Mouse (Mus musculus): ENCODE results near the gene Nhsl1. TPM values are rescaled to one million over a fixed set of nuclear protein-coding genes. Genes with fewer than 3 reads are reported as not detected.
A peak's percentile ranks its signal among the peaks of the same experiment; 100 is the strongest.

Gene Nhsl1
- total RNA-seq (2021) = 10 to 100 TPM; 14.5 to 21.3 TPM

- peak; percentile 73 to 75 for DNase-seq
- intact Hi-C loops (cut with DNase I) = loop anchor here (2.0 to 5.0 kb wide), 4 partner anchors 70 to 262 kb away; partner anchors contain the start of genes Ccdc28a and Reps1
Measured at GRCm38 (mm10) chr10:18318916-18319481, at the start of gene Nhsl1. Gene Nhsl1 (plus strand): TSS chr10:18318985.

- DNase-seq = no peak
- intact Hi-C loops (cut with DNase I) = no loop called here
Measured at GRCm38 (mm10) chr10:18276090-18276734, 42.6 kb upstream of the Nhsl1 start.

GRCm38 (mm10) chr10:18283991-18284390 is 34.8 kb upstream of the Nhsl1 start:
- DNase-seq = no peak
- intact Hi-C loops (cut with DNase I) = no loop called here

- peak in 1 of 2 experiments; percentile 2 for DNase-seq
- intact Hi-C loops (cut with DNase I) = no loop called here
Measured at GRCm38 (mm10) chr10:18289512-18289911, 29.3 kb upstream of the Nhsl1 start.

GRCm38 (mm10) chr10:18305106-18305505 is 13.7 kb upstream of the Nhsl1 start:
- intact Hi-C loops (cut with DNase I) = no loop called here
- DNase-seq = no peak

GRCm38 (mm10) chr10:18315071-18315470 is 3.7 kb upstream of the Nhsl1 start:
- intact Hi-C loops (cut with DNase I) = loop anchor here (5.0 kb wide), 2 partner anchors 212 to 258 kb away; partner anchors contain the start of gene Reps1

GRCm38 (mm10) chr10:18317521-18317920 is 1.3 kb upstream of the Nhsl1 start:
- intact Hi-C loops (cut with DNase I) = loop anchor here (5.0 kb wide), 2 partner anchors 210 to 260 kb away; partner anchors contain the start of gene Reps1
- no peak for DNase-seq

More at GRCm38 (mm10) chr10:18315071-18315470, 3.7 kb upstream of the Nhsl1 start:
- no peak for DNase-seq

GRCm38 (mm10) chr10:18317961-18318915 is 547 bp upstream of the Nhsl1 start:
- DNase-seq = peak; percentile 66 to 76
- intact Hi-C loops (cut with DNase I) = loop anchor here (2.0 to 5.0 kb wide), 4 partner anchors 71 to 261 kb away; partner anchors contain the start of genes Ccdc28a and Reps1

- intact Hi-C loops (cut with DNase I) = loop anchor here (2.0 to 5.0 kb wide), 4 partner anchors 69 to 262 kb away; partner anchors contain the start of genes Ccdc28a and Reps1
- DNase-seq = no peak
Measured at GRCm38 (mm10) chr10:18319691-18320090, 906 bp downstream of the Nhsl1 start.

- DNase-seq = no peak
- intact Hi-C loops (cut with DNase I) = no loop called here
Measured at GRCm38 (mm10) chr10:18321861-18322260, 3.1 kb downstream of the Nhsl1 start.

GRCm38 (mm10) chr10:18323701-18324100 is 4.9 kb downstream of the Nhsl1 start:
- intact Hi-C loops (cut with DNase I) = no loop called here
- no peak for DNase-seq

- intact Hi-C loops (cut with DNase I) = no loop called here
- DNase-seq = no peak
Measured at GRCm38 (mm10) chr10:18328331-18328908, 9.6 kb downstream of the Nhsl1 start.

- DNase-seq = peak; percentile 61 to 65
- intact Hi-C loops (cut with DNase I) = no loop called here
Measured at GRCm38 (mm10) chr10:18329096-18330038, 10.6 kb downstream of the Nhsl1 start.

GRCm38 (mm10) chr10:18330445-18330844 is 11.7 kb downstream of the Nhsl1 start:
- intact Hi-C loops (cut with DNase I) = no loop called here
- no peak for DNase-seq

- no peak for DNase-seq
- intact Hi-C loops (cut with DNase I) = no loop called here
Measured at GRCm38 (mm10) chr10:18333575-18333974, 14.8 kb downstream of the Nhsl1 start.

- DNase-seq = no peak
- intact Hi-C loops (cut with DNase I) = no loop called here
Measured at GRCm38 (mm10) chr10:18334176-18334575, 15.4 kb downstream of the Nhsl1 start.

- intact Hi-C loops (cut with DNase I) = no loop called here
- no peak for DNase-seq
Measured at GRCm38 (mm10) chr10:18334734-18335133, 15.9 kb downstream of the Nhsl1 start.

GRCm38 (mm10) chr10:18337725-18338124 is 18.9 kb downstream of the Nhsl1 start:
- no peak for DNase-seq
- intact Hi-C loops (cut with DNase I) = no loop called here

GRCm38 (mm10) chr10:18339386-18339785 is 20.6 kb downstream of the Nhsl1 start:
- no peak for DNase-seq
- intact Hi-C loops (cut with DNase I) = no loop called here
